Mouse (Mus musculus): ENCODE data around the gene Rnd2.

GRCm38 (mm10) chr11:101416433-101417100 is 48.2 kb upstream of the Rnd2 start:
- no peak for TF ChIP-seq CTCF (IDR thresholded peaks at IDR 0.05; ENCODE audit: insufficient read depth, low read length)
- no peak for TF ChIP-seq POLR2A (IDR thresholded peaks at IDR 0.05; ENCODE audit: borderline replicate concordance, extremely low read depth, low read depth, low read length)

Measured in lung, adult 2 months (tissue).